Comparison of ENCODE assay signal across 23 mouse cellular contexts in the genomic region with DNA sequence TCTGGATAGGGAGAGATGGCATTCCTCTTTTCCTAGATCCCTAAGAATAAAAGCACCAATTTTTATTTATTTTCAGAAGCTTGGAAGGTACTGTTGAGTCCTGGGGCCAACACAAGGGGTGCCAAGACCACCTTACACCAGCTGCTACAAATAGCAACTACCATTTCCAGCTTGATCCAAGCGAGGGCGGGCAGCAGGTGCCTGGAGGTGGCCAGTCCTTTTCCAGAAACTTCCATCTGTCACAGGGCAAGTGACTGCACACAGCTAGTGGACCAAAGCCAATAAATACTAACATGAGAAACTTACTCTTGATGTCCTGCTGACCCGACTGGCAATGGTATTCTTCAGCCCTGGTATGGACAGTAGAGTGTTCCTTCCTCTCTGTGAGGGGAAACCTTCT.
A peak's percentile ranks its signal among the peaks of the same experiment; 100 is the strongest.
DNase-seq lines count a peak whose midpoint lies in the region; ATAC-seq lines count a peak whose summit lies in the region.
"Had no signal": no experiment of that assay in that cellular context is flagged by ENCODE, and none has a peak within 500 bp of the region (broad histone marks: within the 10 kb centered on the region; RNA-seq: fewer than 3 reads in every experiment).

No protein-coding gene starts in this region.

- DNase-seq in cerebellum, adult 18-20 months = peak; percentile 27 to 40
- DNase-seq in cerebellum, adult 8-10 months = no peak
- peak; percentile 60 for DNase-seq in cerebellum, adult 9-10 months
- DNase-seq in cerebellum, postnatal 25 days = peak; percentile 46 to 59
- DNase-seq in layer of hippocampus, postnatal 25 days (ENCODE audit: extremely low spot score in 1 of 2, low spot score in 1 of 2) = no peak
- DNase-seq in spleen, postnatal 14 days (ENCODE audit: low spot score in 2 of 2) = no peak
- DNase-seq: adrenal gland, postnatal 14 days; gastrocnemius, postnatal 36 days; heart, adult 11 months; heart, postnatal 36 days; kidney, adult 2 months had no signal

- H3K4me3 ChIP-seq in megakaryocyte, embryonic 14.5 days (replicated peaks) = peak overlapping the region; percentile 87
- H3K4me3 ChIP-seq: embryonic facial prominence, embryonic 15.5 days; erythroblast, embryonic 14.5 days; forebrain, embryonic 10.5 days; heart, embryonic 13.5 days; intestine, embryonic 15.5 days had no signal

- H3K27me3 ChIP-seq in megakaryocyte, embryonic 14.5 days (replicated peaks) = no peaks in the 10 kb centered on the region
- H3K27me3 ChIP-seq: CH12.LX; embryonic facial prominence, embryonic 15.5 days; heart, embryonic 13.5 days; intestine, embryonic 15.5 days; Patski had no signal

- H3K4me1 ChIP-seq in megakaryocyte, embryonic 14.5 days = peaks cover 95% of the 10 kb centered on the region
- H3K4me1 ChIP-seq: intestine, embryonic 15.5 days had no signal

- ATAC-seq in megakaryocyte, adult 5-6 weeks (ENCODE audit: poor library complexity, severe bottlenecking) = no peak
- ATAC-seq: activated CD4-positive, CD25-positive, alpha-beta regulatory T cell, adult 4 months; forebrain, embryonic 14.5 days; hindbrain, embryonic 16.5 days; intestine, embryonic 15.5 days; Patski had no signal

- peaks cover 18% of the 10 kb centered on the region for H3K36me3 ChIP-seq in megakaryocyte, embryonic 14.5 days (replicated peaks; ENCODE audit: low read length)
- H3K36me3 ChIP-seq: embryonic facial prominence, embryonic 15.5 days; forebrain, embryonic 10.5 days; heart, embryonic 13.5 days; intestine, embryonic 15.5 days had no signal

- no peaks in the 10 kb centered on the region for H3K9me3 ChIP-seq in megakaryocyte, embryonic 14.5 days
- H3K9me3 ChIP-seq: embryonic facial prominence, embryonic 15.5 days; forebrain, embryonic 10.5 days; heart, embryonic 13.5 days; intestine, embryonic 15.5 days had no signal

Comparison
In these comparisons a context has a peak if more than half of its experiments do, and no peak if none do; other contexts are left out.
1. DNase-seq: peak in cerebellum, adult 18-20 months (2 of 2), cerebellum, adult 9-10 months (single experiment) and cerebellum, postnatal 25 days (2 of 2); none in cerebellum, adult 8-10 months (single experiment), layer of hippocampus, postnatal 25 days (0 of 2) and spleen, postnatal 14 days (0 of 2).